Mouse (Mus musculus) kidney, adult 2 months (tissue): ENCODE measurements around the gene Aox1. TPM values are rescaled to one million over a fixed set of nuclear protein-coding genes. Genes with fewer than 3 reads are reported as not detected.
"Not testable (repeated sequence)": the region's sequence is repeated elsewhere in the genome, so short reads cannot be mapped to it uniquely, and the experiment has no call there.

Source experiments
- DNase-seq: peaks from one replicate; pipeline ENCODE4 v3.0.0; 2021
- H3K27ac ChIP-seq: fragments of 200-500 bp; 2 replicates; pipeline ENCODE4 v1.5.1; 2012; ENCODE audit warnings: low read depth, low read length, control low read depth, inconsistent platforms; ENCODE audit not compliant: insufficient read depth
- H3K27me3 ChIP-seq: fragments of 200-500 bp; replicated peaks from 2 replicates; pipeline ENCODE4 v1.6.1; 2012; ENCODE audit warnings: mild to moderate bottlenecking, moderate library complexity, low read length, inconsistent platforms; ENCODE audit not compliant: control insufficient read depth, insufficient read depth
- H3K36me3 ChIP-seq: fragments of 200-500 bp; 2 replicates; pipeline ENCODE4 v1.6.1; 2012; ENCODE audit warnings: mild to moderate bottlenecking, moderate library complexity, low read length, inconsistent platforms; ENCODE audit not compliant: control insufficient read depth, insufficient read depth
- H3K4me1 ChIP-seq: fragments of 200-500 bp; 2 replicates; pipeline ENCODE4 v1.6.1; 2011; ENCODE audit warnings: low read length; ENCODE audit not compliant: control insufficient read depth, insufficient read depth
- H3K4me3 ChIP-seq: fragments of 200-500 bp; 2 replicates; pipeline ENCODE4 v1.5.1; 2011; ENCODE audit warnings: mild to moderate bottlenecking, low read depth, low read length, control low read depth; ENCODE audit not compliant: insufficient read depth
- CTCF ChIP-seq: fragments of 200-500 bp; conservative IDR thresholded peaks from 2 replicates; pipeline ENCODE4 v1.5.1; 2011; ENCODE audit warnings: low read depth, mild to moderate bottlenecking, control low read depth, low read length, moderate library complexity, mixed read lengths; ENCODE audit not compliant: insufficient read depth, insufficient read length
- POLR2A ChIP-seq: fragments of 200-500 bp; IDR thresholded peaks from one replicate; pipeline ENCODE4 v1.6.1; 2011; ENCODE audit warnings: low read depth, low read length, control low read depth
- WGBS: fragments of 180-500 bp; shearing (Covaris S2); methylation state at CpG from one replicate; pipeline ENCODE4 v1.1.7; 2018; 5-methylcytosine and 5-hydroxymethylcytosine counted together
- polyA plus RNA-seq: library from polyadenylated mRNA; depleted of rRNA; stranded (reverse); fragments of >200 nt; gene quantifications from 2 replicates; pipeline ENCODE4 v1.2.3, GENCODE M21; 2012

The Aox1 gene
- polyA plus RNA-seq, 1 experiment, result 1.8 TPM

DNA sequence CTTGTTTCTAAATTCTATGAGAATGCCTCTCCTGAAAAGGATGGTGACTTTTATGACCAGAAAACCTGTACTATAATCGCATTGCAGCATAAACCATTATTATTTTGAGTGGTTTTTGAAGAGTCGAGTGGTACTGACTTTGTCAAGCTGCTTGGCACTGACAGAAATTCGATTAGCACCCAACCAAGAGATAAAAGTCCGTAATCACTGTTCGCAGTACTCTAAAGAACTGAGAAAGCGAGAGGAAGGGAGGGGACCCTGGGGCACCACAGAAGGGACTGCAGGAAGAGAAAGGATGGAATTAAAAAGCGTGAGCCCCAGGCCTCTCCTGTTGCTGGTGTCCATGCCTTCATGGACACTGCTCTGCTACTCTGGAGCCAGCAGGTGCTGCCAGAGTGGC lies 2.0 kb upstream of the Aox1 start:
- H3K4me3 ChIP-seq, result no peak overlapping the region
- TF ChIP-seq CTCF, result no peak
- no peak for TF ChIP-seq POLR2A
- H3K27me3 ChIP-seq, result no peaks in the 10 kb centered on the region
- H3K36me3 ChIP-seq, result no peaks in the 10 kb centered on the region
- no peak for DNase-seq
- no peak overlapping the region for H3K27ac ChIP-seq
- no peaks in the 10 kb centered on the region for H3K4me1 ChIP-seq
- 92% methylated on average over 7 of the region's 7 CpGs for WGBS

DNA sequence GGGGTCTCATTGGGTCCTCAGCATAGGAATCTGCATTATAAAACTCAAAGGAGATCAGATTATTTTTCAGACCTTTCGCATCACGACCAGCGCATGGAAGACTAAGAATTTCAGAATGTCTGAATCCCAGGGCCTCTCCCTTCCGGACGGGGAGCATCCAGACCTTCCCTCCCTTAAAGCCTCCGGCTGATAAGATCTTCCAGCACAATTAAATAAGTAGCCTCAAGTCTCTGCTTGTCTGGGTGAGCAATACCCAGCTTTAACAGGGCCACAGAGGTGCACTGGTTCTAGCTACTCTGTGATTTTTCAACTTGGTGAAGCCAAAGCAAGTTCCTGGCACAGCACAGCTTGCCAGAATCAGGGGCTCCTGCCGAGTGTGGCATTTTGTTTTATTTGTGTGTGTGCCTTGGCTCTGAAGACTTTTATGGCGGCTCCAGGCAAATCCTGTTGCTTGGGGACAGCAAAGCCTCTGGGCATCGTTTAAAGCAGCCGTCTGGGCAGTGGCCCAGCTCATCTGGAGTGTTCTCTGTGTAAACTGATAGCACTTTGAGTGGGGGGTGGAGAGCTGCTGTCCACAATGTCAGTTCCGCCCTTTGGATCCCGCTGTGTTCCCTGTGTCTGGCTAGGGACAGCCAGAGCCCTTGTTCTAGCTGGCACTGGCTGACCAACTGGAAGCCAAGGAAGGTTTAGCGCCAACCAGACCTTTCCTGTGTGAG lies 583 bp downstream of the Aox1 start:
- Histone ChIP-seq H3K4me1 (no peaks in the 10 kb centered on the region), H3K4me3 (peak overlapping the region; percentile 12), H3K27me3 (no peaks in the 10 kb centered on the region), H3K27ac (no peak overlapping the region), H3K36me3 (no peaks in the 10 kb centered on the region)
- no peak for TF ChIP-seq CTCF
- no peak for TF ChIP-seq POLR2A
- DNase-seq, result peak; percentile 57
- 34% methylated on average over 13 of the region's 13 CpGs for WGBS

GRCm38 (mm10) chr1:58031160-58031769 lies 1.5 kb downstream of the Aox1 start:
- H3K4me1 ChIP-seq, result no peaks in the 10 kb centered on the region
- H3K36me3 ChIP-seq, result no peaks in the 10 kb centered on the region
- H3K27ac ChIP-seq, result no peak overlapping the region
- DNase-seq, result peak; percentile 50
- H3K4me3 ChIP-seq, result no peak overlapping the region
- 60% methylated on average over 10 of the region's 10 CpGs for WGBS
- H3K27me3 ChIP-seq, result no peaks in the 10 kb centered on the region
- TF ChIP-seq CTCF (peak; percentile 82), POLR2A (no peak)

- not testable (repeated sequence) for H3K27ac ChIP-seq, H3K4me1 ChIP-seq, H3K36me3 ChIP-seq, H3K4me3 ChIP-seq, H3K27me3 ChIP-seq, DNase-seq
- WGBS, result 92% methylated on average over 9 of the region's 9 CpGs
Measured at GRCm38 (mm10) chr1:58037306-58037705, 7.6 kb downstream of the Aox1 start.

DNA sequence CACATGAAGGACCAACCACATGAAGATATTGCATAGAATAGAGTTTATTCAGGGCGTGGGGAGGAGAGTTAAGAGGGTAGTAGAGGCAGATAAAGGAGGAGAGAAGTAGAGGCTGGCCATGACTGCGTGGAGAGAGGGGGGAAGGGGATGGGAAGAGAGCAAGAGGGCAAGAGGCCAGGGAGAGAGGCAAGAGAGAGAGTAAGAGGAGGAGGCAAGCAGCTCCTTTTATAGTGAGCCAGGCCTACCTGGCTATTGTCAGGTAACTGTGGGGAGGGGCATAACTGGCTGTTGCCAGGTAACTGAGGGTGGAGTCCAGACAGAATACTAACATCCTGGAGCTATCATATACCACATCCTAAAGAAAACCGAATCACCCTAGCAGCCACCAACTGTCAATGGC lies 15.3 kb downstream of the Aox1 start:
- Histone ChIP-seq H3K36me3 (no peaks in the 10 kb centered on the region), H3K4me1 (no peaks in the 10 kb centered on the region), H3K27ac (no peak overlapping the region), H3K4me3 (no peak overlapping the region), H3K27me3 (no peaks in the 10 kb centered on the region)
- WGBS, result 68% methylated on average over 3 of the region's 3 CpGs
- DNase-seq, result no peak
- TF ChIP-seq POLR2A, result no peak
- TF ChIP-seq CTCF, result no peak

DNA sequence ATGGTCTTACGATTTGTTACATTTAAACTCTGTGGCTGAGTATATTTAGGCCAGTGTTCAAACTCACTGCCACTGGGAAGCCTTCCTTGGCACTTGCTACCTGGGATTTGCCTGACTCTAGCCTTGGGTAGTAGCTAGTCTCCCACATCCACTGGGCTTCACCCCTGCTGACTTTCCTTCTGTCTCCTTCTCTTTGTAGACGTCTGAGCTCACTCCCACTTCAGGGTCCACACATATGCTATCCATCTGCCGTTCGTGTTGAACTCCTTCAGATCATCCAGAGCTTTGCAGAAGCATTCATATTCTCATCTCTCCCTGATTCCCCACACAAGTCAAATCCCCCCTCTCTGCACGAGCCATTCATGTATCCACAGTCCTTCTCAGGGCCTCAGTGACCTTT lies 15.8 kb downstream of the Aox1 start:
- TF ChIP-seq CTCF (no peak), POLR2A (no peak)
- Histone ChIP-seq H3K36me3 (no peaks in the 10 kb centered on the region), H3K4me1 (no peaks in the 10 kb centered on the region), H3K27ac (no peak overlapping the region), H3K4me3 (no peak overlapping the region), H3K27me3 (no peaks in the 10 kb centered on the region)
- no peak for DNase-seq
- WGBS, result 79% methylated on average over 5 of the region's 5 CpGs

DNA sequence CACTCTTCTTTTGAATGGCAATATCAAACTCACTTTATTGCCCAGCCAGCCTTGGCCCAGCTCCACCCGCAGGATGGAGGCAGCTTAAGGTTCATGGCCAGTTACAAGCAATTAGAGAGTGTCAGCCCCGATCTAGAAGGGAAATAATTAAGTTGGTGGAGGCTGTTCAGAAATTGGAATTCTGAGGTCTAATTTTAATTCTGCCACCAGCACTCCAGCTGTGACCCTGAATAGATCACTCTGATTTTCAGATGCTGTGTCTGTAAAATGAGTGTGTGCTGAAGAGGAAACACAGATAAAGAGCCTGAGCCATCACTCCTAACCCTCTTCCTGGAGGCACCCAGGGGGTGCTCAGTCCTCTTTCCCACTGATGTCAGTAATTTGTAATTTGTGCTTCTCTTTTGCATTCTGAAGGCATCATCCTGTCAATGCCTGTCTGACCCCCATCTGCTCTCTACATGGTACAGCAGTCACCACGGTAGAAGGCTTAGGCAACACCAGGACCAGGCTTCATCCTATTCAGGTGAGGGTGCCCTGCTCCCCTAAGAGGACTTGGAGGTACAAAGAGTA lies 17.1 kb downstream of the Aox1 start:
- TF ChIP-seq CTCF, result no peak
- no peak for TF ChIP-seq POLR2A
- 60% methylated on average over 3 of the region's 3 CpGs for WGBS
- Histone ChIP-seq H3K36me3 (no peaks in the 10 kb centered on the region), H3K4me1 (no peaks in the 10 kb centered on the region), H3K4me3 (no peak overlapping the region), H3K27me3 (no peaks in the 10 kb centered on the region), H3K27ac (no peak overlapping the region)
- no peak for DNase-seq
